In genomic region chr3:105839836-105840235, GRCm38 (mm10) we compare ENCODE assay signal across 25 mouse cellular contexts. TPM values are rescaled to one million over a fixed set of nuclear protein-coding genes. Genes with fewer than 3 reads are reported as not detected.
"Had no signal": no experiment of that assay in that cellular context is flagged by ENCODE, and none has a peak within 500 bp of the region (broad histone marks: within the 10 kb centered on the region; RNA-seq: fewer than 3 reads in every experiment).

No protein-coding gene starts in this region.

- H3K27me3 ChIP-seq: midbrain, embryonic 12.5 days; neural tube, embryonic 13.5 days; neural tube, embryonic 15.5 days had no signal

- DNase-seq: lung, adult 18-20 months; lung, embryonic 14.5 days; lung, postnatal 10 days; lung, postnatal 36 days; midbrain, embryonic 14.5 days; retina, postnatal 1 day; right cerebral cortex, adult 18-20 months; right cerebral cortex, postnatal 25 days; right cerebral cortex, postnatal 4 days; spleen, adult 18-20 months; thymus, adult 18-20 months; thymus, postnatal 14 days; thymus, postnatal 36 days had no signal

- H3K9ac ChIP-seq: liver, embryonic 14.5 days; lung, embryonic 14.5 days; midbrain, embryonic 12.5 days; neural tube, embryonic 13.5 days; neural tube, embryonic 15.5 days had no signal

- H3K4me2 ChIP-seq: lung, embryonic 14.5 days; midbrain, embryonic 12.5 days; neural tube, embryonic 13.5 days; neural tube, embryonic 15.5 days had no signal

- H3K4me1 ChIP-seq: midbrain, embryonic 10.5 days; midbrain, embryonic 12.5 days; neural tube, embryonic 13.5 days; neural tube, embryonic 15.5 days had no signal

- H3K27ac ChIP-seq: liver, embryonic 14.5 days; midbrain, embryonic 10.5 days; midbrain, embryonic 12.5 days; neural tube, embryonic 13.5 days; neural tube, embryonic 15.5 days had no signal

- H3K36me3 ChIP-seq: midbrain, embryonic 10.5 days; midbrain, embryonic 12.5 days; neural tube, embryonic 13.5 days; neural tube, embryonic 15.5 days had no signal

- H3K4me3 ChIP-seq: midbrain, embryonic 10.5 days; midbrain, embryonic 12.5 days; myocyte; neural tube, embryonic 13.5 days; neural tube, embryonic 15.5 days had no signal

- ATAC-seq: midbrain, embryonic 16.5 days had no signal

- H3K9me3 ChIP-seq: midbrain, embryonic 10.5 days; midbrain, embryonic 12.5 days; neural tube, embryonic 13.5 days; neural tube, embryonic 15.5 days had no signal

RNA-seq across cellular contexts. Expression of gene Adora3, which starts 30.8 kb away (rescaled TPM):
- total RNA-seq: megakaryocyte-erythroid progenitor cell, adult 5-6 weeks had no signal
- polyA plus RNA-seq: midbrain, embryonic 10.5 days; midbrain, embryonic 12.5 days; midbrain, embryonic 14.5 days; myocyte; neural tube, embryonic 13.5 days had no signal

RNA-seq across cellular contexts. Expression of gene Tmigd3, which starts 30.9 kb away (rescaled TPM):
- total RNA-seq: megakaryocyte-erythroid progenitor cell, adult 5-6 weeks had no signal
- polyA plus RNA-seq: liver, embryonic 16.5 days; lung, embryonic 16.5 days; midbrain, embryonic 10.5 days; midbrain, embryonic 12.5 days; midbrain, embryonic 14.5 days; midbrain, embryonic 16.5 days; neural tube, embryonic 11.5 days; neural tube, embryonic 13.5 days; neural tube, embryonic 15.5 days; stomach, embryonic 14.5 days had no signal
